Mouse (Mus musculus) heart, embryonic 14.5 days (tissue): ENCODE data around the gene Nat8f6. TPM values are rescaled to one million over a fixed set of nuclear protein-coding genes. Genes with fewer than 3 reads are reported as not detected.
"Not testable (repeated sequence)": the region's sequence is repeated elsewhere in the genome, so short reads cannot be mapped to it uniquely, and the experiment has no call there.

Experiments
- ATAC-seq: fragments of 200-750 bp; cut with Nextera tagmentation; 2 replicates; pipeline ENCODE4 v1.8.0; 2017; ENCODE audit warnings: low read depth, moderate TSS enrichment; ENCODE audit not compliant: insufficient number of reproducible peaks, insufficient read depth, low FRiP score
- H3K27ac ChIP-seq, 2 experiments: fragments of 200-500 bp in 1 of 2; fragments of 300-500 bp in 1 of 2; sonication (generic) in 1 of 2; replicated peaks in 1 of 2; 2 replicates each; pipeline ENCODE4 v1.5.1; 2012 to 2014; ENCODE audit warnings: low read depth in 2 of 2, low read length in 2 of 2, control low read depth in 1 of 2, mild to moderate bottlenecking in 1 of 2, mixed read lengths in 1 of 2; ENCODE audit not compliant: control insufficient read depth in 1 of 2, insufficient read depth in 1 of 2
- H3K27me3 ChIP-seq: fragments of 300-500 bp; sonication (generic); 2 replicates; pipeline ENCODE4 v1.6.1; 2014; ENCODE audit warnings: mild to moderate bottlenecking, low read length, control low read depth; ENCODE audit not compliant: control insufficient read depth, insufficient read depth
- H3K36me3 ChIP-seq: fragments of 300-500 bp; sonication (generic); 2 replicates; pipeline ENCODE4 v1.6.1; 2014; ENCODE audit warnings: mild to moderate bottlenecking, control low read depth, low read length, mixed read lengths; ENCODE audit not compliant: control insufficient read depth, insufficient read depth
- H3K4me1 ChIP-seq, 2 experiments: fragments of 200-500 bp in 1 of 2; fragments of 300-500 bp in 1 of 2; sonication (generic) in 1 of 2; 2 replicates each; pipeline ENCODE4 v1.6.1; 2012 to 2014; ENCODE audit warnings: low read length in 2 of 2, control low read depth in 1 of 2, mixed read lengths in 1 of 2; ENCODE audit not compliant: control insufficient read depth in 2 of 2, insufficient read depth in 2 of 2
- H3K4me2 ChIP-seq: fragments of 300-500 bp; sonication (generic); 2 replicates; pipeline ENCODE4 v1.6.1; 2014; ENCODE audit warnings: mild to moderate bottlenecking, low read length
- H3K4me3 ChIP-seq, 2 experiments: fragments of 200-500 bp in 1 of 2; fragments of 300-500 bp in 1 of 2; sonication (generic) in 1 of 2; 2 replicates each; pipeline ENCODE4 v1.5.1; 2012 to 2014; ENCODE audit warnings: low read length in 2 of 2, mild to moderate bottlenecking in 2 of 2, control low read depth in 1 of 2, low read depth in 1 of 2, moderate library complexity in 1 of 2; ENCODE audit not compliant: control insufficient read depth in 1 of 2, insufficient read depth in 1 of 2
- H3K9ac ChIP-seq: fragments of 300-500 bp; sonication (generic); 2 replicates; pipeline ENCODE4 v1.6.1; 2014; ENCODE audit warnings: mild to moderate bottlenecking, low read length
- H3K9me3 ChIP-seq: fragments of 300-500 bp; sonication (generic); 2 replicates; pipeline ENCODE4 v1.6.1; 2016; ENCODE audit warnings: low read length, control low read depth; ENCODE audit not compliant: control insufficient read depth
- WGBS: fragments of 180-500 bp; shearing (Covaris S2); extraction: QIAGEN DNeasy Blood & Tissue Kit; methylation state at CpG from one replicate; pipeline ENCODE4 v1.1.7; 2014; 5-methylcytosine and 5-hydroxymethylcytosine counted together
- polyA plus RNA-seq: library from polyadenylated mRNA; unstranded; fragments of >200 nt; fragmentation: Nextera tagmentation; extraction: Ambion mirVana; gene quantifications from 2 replicates; pipeline ENCODE4 v1.2.1, GENCODE M21; 2014

The Nat8f6 gene
- polyA plus RNA-seq, 1 experiment from 2014 or later = not detected

GRCm38 (mm10) chr6:85813339-85813738 lies 7.4 kb downstream of the Nat8f6 start:
- Histone ChIP-seq H3K4me1 (no peaks in the 10 kb centered on the region), H3K36me3 (no peaks in the 10 kb centered on the region), H3K9me3 (no peaks in the 10 kb centered on the region), H3K4me3 (no peak overlapping the region), H3K9ac (no peak overlapping the region), H3K27me3 (no peaks in the 10 kb centered on the region), H3K4me2 (no peak overlapping the region), H3K27ac (no peak overlapping the region)
- no peak for ATAC-seq
- 72% methylated on average over 2 of the region's 2 CpGs for WGBS

GRCm38 (mm10) chr6:85810942-85811537 lies 9.7 kb downstream of the Nat8f6 start:
- not testable (repeated sequence) for H3K27ac ChIP-seq, H3K4me1 ChIP-seq, H3K36me3 ChIP-seq, H3K9me3 ChIP-seq, H3K9ac ChIP-seq, H3K4me3 ChIP-seq, ATAC-seq, H3K27me3 ChIP-seq, H3K4me2 ChIP-seq
- WGBS = 55% methylated on average over 3 of the region's 3 CpGs

- 89% methylated on average over 2 of the region's 3 CpGs for WGBS
- H3K36me3 ChIP-seq, ATAC-seq, H3K27me3 ChIP-seq, H3K9ac ChIP-seq, H3K9me3 ChIP-seq, H3K27ac ChIP-seq, H3K4me1 ChIP-seq, H3K4me3 ChIP-seq, H3K4me2 ChIP-seq: not testable (repeated sequence)
Observed at GRCm38 (mm10) chr6:85810514-85810913, 10.2 kb downstream of the Nat8f6 start.

- not testable (repeated sequence) for H3K4me3 ChIP-seq, H3K9ac ChIP-seq, H3K27ac ChIP-seq, H3K27me3 ChIP-seq, H3K4me2 ChIP-seq, H3K36me3 ChIP-seq, H3K4me1 ChIP-seq, ATAC-seq, H3K9me3 ChIP-seq
- 46% methylated on average over 2 of the region's 3 CpGs for WGBS
Observed at GRCm38 (mm10) chr6:85809784-85810183, 11.0 kb downstream of the Nat8f6 start.

- H3K27me3 ChIP-seq, H3K4me3 ChIP-seq, H3K36me3 ChIP-seq, ATAC-seq, H3K9ac ChIP-seq, H3K4me2 ChIP-seq, H3K4me1 ChIP-seq, H3K9me3 ChIP-seq, H3K27ac ChIP-seq: not testable (repeated sequence)
- 69% methylated on average over 5 of the region's 5 CpGs for WGBS
Observed at GRCm38 (mm10) chr6:85803180-85803579, 17.6 kb downstream of the Nat8f6 start.

- H3K9ac ChIP-seq, H3K27ac ChIP-seq, H3K4me1 ChIP-seq, H3K4me2 ChIP-seq, ATAC-seq, H3K36me3 ChIP-seq, H3K27me3 ChIP-seq, H3K4me3 ChIP-seq, H3K9me3 ChIP-seq: not testable (repeated sequence)
- WGBS = 60% methylated on average over 13 of the region's 13 CpGs
Observed at GRCm38 (mm10) chr6:85765532-85765931, 55.2 kb downstream of the Nat8f6 start, which contains the start of gene Nat8f3. Gene Nat8f3 (minus strand): TSS chr6:85765754.

GRCm38 (mm10) chr6:85763127-85764070 lies 57.4 kb downstream of the Nat8f6 start:
- not testable (repeated sequence) for H3K9ac ChIP-seq, H3K9me3 ChIP-seq, H3K4me2 ChIP-seq, H3K4me1 ChIP-seq, H3K4me3 ChIP-seq, H3K27ac ChIP-seq, H3K36me3 ChIP-seq, ATAC-seq, H3K27me3 ChIP-seq
- 69% methylated on average over 5 of the region's 6 CpGs for WGBS
